Mouse (Mus musculus): ENCODE measurements around the gene Fgfr2.

Gene Fgfr2

DNA sequence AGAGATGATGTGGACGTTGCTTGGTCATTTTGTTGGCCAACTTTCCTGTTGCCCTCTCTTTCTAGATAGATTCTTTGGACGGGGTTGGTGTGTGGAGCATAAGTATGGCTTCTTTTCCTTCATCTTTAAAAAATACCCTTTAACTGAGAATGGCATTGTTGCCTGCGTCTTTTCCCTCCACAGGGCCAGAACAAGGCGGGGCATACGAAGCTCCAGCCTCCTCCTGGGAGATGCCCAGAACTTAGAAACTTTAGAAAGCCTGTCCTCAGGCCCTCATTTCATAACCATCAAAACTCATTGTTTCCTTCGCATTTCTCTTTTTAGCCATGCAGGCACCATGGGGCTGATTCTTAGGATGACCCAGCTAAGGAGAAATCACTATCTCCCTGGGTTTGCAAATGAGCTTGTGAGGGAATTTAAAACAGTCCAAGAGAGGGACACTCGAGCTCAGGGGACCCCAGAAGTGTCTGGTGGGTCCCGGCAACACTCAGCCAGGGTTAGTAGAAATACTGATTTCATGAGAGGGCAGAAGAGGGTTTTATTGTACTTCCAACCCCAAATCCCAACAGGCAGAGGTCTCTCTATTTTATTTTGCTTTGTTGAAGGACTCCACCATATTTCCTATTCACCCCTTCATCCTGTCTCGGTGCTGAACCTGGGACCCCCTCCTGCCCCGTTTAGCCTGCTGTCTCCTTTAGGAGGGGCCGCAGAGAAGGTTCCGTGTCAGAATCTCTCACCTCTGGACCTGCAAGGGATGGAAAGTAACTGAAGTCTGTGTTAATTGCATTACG is 2754.9 kb downstream of the Fgfr2 start:
- no peak for DNase-seq (ENCODE audit: low read depth, low spot score)

DNA sequence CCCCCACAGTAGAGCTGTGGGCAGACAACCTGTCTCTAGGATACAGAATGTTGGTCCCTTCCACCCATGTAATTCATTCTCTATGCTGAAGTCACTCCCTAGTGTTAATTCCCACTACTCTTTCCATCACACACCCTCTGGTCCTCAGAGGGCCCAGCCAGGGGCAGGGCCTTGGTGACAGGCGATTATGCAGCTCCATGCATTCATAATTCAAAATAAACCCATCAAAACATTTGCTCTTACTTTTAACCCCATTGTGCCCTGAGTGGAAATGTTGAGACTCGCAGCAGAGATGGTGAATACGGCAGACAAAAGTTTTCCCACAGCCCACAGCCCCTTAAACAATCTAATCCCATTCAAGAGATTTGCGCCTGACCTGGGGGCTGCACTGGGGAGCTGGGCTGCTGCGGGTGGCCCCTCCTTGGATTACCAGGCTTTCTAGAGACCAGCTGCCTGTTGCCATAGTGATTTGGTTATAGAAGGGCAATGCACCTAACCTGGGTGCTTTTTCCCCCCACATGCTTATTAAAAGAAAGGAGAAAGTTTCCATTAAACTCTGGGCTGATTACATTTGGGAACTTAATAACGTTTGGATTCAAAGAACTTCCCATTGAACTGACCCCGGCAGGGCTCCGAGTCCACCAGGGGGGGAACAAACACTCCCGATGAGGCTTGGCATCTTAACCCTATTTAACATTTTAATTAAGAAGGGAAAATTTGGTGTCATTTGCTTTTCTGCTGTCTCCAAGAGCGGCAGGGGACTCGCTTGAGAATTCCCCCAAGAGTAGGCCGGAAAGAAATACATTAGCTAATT is 2755.7 kb downstream of the Fgfr2 start:
- DNase-seq (ENCODE audit: low read depth, low spot score): no peak

DNA sequence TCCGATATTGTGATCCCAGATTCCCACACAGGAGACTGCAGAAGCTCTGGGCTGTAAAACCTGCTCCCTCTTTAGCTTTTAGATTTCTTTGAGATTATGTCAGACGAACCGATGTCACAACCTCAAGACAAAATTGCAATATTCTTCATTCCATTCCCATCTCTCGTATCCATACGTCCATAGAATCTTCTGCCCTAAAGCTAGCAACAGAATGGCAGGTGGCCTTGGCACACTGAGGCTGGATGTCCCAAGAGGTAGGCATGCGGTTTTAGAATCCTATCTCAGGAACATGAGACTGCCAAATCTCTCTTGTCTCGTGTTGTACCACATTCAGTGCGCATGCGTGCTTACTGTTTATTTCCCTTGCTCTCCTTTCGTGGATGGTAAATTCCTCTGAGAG is 2757.4 kb downstream of the Fgfr2 start:
- DNase-seq (ENCODE audit: low read depth, low spot score): no peak

DNA sequence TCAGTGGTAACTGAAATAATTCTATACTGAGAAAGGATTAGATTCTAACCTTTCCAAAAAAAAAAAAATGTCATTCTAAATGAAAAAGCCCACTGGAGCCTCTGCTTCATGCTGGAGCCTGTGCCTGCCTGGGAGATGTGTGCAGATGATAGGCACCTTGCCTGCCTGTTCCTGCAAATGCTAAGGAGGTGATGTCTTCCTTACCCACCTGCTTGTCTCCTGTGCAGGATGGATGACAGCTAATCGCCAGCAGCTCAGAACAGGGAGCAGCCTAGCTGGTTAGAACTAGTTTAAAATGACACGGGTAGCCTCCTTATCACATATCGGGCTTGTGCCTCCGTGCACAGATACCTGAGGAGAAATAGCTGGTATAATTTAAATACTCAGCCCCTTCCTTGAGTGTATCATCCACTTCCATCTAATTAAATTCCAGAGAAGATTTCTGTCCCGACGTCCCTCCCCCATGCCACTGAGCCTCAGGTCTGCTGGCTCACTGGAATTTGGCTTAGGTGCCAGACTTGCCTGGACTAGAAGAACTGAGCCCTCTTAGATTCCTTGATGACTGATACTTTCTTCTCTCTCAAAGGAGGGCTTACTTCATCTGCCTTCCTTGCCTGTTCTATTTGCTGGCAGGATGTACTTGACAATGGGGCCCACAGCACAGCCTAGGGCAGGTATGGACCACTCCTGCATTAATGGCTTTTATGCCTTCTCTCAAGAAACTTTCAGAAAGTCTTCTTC is 2782.6 kb downstream of the Fgfr2 start:
- DNase-seq (ENCODE audit: low read depth, low spot score): peak; percentile 21

DNA sequence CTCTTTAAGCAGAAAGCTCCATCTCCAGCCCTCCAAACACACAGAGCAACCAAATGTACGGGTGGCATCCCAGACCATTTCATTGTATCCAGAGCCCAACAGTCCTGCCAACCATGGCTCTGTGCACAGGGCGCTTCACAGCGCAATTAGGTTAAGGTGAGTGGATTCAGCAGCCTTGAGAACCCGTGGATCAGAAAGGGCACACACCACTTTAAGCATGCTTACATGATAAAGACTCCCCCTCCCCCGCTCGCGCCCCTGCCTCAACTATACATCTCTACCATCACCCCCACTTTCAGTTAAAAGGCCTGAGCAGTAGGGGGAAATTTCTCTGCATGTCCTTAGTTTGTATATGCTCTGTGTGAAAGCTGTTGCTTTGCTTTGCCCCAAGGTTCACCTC is 2785.5 kb downstream of the Fgfr2 start:
- no peak for DNase-seq (ENCODE audit: low read depth, low spot score)

DNA sequence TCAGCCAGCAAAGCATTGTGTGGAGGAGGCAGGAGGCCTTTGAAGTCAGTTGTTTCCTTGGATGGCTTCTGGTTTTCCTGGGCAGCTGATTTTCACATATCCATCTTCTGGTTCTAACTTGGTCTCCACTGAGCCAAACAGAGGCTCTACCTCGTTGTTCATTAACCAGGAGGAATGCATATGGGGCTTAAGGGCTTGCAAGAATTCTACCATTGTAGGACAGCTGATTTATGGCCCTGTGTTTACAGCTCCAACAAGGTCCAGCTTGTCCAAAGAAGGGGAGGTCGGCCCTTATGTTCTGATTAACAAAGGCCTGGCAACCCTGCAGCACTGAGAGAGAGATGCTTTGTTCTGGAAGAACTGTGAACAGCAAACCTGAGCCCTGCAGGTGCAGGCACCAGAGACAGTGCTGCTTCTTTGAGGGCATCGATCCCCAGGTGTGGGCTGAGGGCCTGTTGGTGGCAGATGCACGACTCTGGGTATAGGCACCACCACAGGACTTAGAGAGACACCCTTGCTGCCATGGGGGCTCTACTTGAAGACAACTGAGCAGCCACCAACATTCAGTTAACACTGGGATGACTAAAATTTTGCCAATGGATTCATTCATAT is 2787.6 kb downstream of the Fgfr2 start:
- peak; percentile 44 for DNase-seq (ENCODE audit: low read depth, low spot score)

DNA sequence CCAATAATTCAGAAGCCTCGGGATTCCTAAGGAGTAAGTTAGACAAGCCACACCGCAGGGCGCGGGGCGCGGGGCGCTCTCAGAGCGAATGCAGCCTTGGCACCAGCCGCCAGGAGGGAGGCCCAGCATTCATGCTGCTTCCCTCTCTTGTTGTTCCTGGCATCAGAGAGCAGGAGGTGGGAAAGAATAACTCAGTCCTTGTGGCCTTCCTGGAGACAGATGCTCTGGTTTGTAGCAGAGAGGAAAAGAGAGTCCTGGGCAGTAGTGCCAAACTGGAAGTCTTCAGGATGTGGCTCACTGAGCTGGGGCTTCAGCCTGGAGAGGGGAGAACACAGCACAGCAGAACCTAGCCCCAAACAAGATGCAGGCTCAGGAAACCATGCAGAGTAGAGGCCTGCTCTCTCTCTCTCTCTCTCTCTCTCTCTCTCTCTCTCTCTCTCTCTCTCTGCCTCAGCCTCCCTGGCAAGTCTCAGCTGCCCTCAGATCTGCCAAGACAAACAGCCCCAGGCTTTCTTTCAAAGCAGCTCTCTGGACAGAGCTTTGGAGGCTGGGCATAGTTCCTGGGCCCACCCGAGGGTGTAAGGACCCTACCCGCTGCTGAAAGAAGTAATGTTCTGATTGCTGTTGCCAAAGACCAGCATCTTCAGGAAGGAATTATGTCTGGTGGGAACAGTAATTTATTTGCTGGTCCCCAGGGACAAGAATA is 2790.5 kb downstream of the Fgfr2 start:
- no peak for DNase-seq (ENCODE audit: low read depth, low spot score)

DNA sequence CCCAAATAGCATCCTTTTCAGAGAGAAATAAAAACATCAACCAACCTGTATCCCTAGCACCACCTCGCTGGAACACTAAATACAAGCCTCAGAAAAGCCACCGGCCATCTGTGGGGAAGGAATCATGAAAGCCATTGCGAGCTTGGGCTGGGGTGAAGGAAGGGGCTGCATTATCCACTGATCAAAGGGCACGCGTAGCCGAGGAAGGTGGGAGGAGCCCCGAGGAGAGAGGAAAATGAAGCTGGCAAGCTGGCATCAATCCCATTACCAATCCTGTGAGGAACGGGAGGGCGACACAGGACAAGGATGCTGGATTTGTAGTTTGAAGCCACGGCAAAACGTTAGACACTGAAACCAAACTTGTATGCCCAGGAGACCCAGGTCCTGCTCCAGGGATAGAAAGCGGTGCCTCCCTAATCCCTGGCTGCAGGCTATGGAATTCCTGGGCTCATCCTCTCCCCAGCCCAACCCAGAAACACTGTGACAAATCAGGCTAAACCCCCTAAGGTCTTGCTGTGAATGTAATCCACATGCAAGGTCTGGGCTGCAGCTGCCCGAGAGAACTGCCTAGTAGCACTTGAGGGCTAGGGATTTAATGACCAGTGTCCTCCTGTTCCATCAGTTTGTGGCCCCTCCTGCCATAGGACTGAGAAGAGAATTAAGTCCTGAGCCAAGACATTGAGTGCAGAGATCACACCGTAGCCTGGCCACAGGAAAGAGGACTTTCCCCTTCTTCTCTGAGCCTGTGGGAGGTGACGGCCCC is 2795.4 kb downstream of the Fgfr2 start:
- DNase-seq (ENCODE audit: low read depth, low spot score): peak; percentile 17

DNA sequence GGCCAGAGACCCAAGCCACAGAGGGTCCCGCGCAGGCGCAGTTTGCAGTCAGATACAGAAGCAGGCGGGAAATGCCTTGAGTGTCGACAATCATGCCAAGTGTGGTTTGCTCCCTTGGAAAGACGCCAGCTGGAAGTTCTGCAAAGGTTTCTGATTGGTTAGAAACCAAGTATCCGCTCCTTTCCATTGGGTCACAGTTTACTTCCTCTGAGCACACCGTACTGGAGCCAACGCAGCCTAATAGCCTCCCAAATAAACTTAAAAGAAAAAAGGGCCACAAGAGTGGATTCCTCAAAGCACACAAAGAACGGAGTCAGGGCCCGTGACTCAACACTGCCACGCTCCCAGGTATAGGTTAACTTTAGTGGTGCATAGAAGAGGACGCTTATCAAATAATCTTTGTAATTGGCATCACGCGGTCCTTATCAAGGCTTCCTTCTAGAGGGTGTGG is 2797.1 kb downstream of the Fgfr2 start:
- no peak for DNase-seq (ENCODE audit: low read depth, low spot score)

DNA sequence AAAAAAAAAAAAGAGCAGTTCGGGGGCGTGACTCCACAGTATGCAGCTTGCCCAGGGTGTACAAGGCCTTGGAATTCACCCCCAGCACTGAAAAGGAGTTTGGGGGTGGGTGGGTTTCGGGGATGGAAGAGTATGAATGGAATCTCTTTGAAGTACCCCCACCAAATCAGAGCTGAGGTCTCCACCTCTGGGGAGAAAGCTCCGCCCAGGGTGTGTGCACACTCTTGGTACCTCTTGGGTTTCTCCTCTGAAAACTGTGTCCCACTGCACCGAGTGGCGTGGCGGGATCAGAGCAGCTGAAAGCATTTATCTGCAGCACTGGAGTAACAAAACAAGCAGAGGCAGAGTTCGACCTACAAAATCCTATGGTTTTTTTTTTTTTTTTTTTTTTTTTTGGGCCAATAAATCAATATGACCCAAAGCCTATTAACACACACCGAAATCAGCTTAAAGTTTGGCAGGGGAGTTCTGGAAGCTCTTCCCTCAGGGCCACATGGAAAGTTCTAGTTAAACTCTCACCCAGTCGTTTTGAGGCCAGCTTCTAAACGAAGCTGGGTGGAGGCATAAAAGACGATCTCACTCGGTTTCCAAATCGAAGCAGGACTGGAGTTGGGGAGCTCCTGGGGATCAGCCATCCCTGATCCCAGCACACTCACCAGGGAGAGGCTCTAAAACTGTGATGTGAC is 2798.3 kb downstream of the Fgfr2 start:
- peak; percentile 25 for DNase-seq (ENCODE audit: low read depth, low spot score)

DNA sequence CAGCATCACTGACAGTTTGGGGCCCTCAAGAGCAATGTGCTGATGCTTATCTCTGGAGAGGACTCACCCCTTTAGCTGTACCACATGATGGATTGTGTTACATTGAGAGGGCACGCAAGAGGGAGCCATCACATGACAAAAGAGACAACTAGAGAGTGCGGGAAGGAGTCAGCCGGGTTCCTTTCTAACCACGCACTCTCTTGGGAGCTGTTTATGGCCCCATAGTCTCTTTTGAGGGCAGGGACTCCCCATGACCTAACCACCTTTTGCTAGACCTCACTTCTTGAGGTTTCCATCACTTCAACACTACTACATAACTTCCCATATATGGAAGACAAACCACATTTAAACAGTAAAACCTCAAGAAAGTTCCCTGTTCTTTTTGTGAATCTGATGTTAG is 2799.4 kb downstream of the Fgfr2 start:
- DNase-seq (ENCODE audit: low read depth, low spot score): no peak

DNA sequence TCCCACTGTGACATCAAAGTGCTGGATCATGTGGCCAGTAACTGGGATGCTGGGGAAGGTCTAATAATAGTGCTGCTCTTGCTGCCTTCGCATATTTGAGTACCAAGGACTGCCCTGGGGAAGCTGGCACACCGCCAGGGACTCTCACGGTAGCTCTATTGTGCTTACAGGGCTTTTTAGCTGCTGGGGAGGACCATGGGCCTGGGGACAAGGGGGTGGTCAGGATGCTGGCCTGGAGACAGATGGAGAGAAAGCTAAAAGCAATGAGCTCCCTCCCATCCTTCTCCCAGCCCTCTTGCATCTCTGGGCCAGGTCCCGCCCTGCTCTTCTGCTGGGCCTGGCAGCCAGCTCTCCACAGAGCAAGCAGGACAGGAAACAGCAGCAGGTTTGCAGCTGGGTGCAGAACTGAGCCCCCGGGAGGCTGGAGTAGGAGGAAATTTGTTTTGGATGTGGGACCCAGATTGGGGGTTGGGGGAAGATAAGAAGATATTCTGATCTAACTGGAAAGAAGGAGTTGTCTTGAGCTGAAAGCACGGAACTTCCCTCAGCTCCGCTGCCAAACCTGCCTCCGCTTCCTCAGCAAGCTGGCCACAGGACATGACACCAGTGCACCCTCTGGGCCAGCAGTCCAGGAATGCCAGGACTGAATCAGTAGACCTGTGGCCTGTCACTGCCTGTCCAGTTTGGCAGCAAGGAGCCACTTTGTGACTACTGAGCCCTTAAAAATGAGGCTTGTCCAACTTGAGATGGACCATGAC is 2803.2 kb downstream of the Fgfr2 start:
- DNase-seq (ENCODE audit: low read depth, low spot score): peak; percentile 53

DNA sequence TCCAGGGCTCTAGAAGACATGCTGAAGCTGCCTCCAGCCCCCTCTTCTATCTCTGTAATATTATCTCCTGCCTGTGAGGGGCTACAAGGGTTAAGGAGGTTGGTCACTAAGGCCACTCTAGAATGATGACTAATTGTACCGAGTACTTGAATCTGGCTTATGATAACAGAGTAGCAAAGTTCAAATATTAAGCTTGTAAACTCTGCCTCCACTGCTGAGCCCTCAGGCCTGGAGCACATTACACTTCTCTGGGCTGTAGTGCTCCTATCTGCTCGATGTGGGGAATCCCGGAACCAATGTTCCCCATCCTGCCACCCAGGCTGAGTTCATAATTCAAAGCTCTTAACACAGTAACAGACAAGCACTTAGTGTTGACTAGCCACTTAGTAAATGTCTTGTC is 2806.9 kb downstream of the Fgfr2 start:
- DNase-seq (ENCODE audit: low read depth, low spot score): no peak

DNA sequence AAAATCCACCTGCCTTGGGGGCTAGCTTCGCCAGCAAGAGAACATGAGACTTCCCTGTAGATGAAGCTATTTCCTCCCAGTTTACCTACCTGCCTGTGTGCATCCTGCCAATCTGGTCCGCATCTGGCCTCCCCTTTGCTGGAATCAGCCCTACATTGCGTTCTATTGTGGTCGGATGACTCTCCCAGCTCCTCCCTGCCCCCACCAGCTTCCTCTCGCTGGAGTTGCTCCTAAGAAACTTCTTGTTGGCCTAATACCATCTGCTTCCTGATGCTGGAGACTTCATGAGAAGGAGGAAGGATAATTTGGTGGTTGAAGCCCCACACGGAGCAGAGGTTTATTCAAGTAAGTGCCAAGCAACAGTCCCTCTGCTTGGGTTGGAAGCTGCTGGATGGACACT is 2807.9 kb downstream of the Fgfr2 start:
- DNase-seq (ENCODE audit: low read depth, low spot score): no peak

DNA sequence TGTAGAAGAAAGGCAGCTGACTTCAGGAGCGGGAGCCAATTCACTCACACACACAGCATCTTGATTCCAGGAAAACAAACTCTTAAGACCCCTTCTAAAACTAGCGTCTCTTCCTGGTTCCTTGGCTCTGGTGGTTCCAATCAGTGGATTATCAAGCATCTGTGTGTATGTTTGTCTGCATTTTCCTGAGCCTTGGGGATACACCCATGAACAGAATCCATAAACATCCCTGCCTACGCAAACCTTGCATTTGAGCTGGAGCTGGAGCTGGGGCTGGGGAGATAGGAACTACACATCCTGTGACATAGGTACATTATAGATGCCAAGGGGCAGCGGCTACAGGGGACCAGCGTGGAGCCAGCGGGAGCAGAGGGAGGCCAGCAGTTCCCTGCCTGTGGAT is 2808.5 kb downstream of the Fgfr2 start:
- no peak for DNase-seq (ENCODE audit: low read depth, low spot score)

DNA sequence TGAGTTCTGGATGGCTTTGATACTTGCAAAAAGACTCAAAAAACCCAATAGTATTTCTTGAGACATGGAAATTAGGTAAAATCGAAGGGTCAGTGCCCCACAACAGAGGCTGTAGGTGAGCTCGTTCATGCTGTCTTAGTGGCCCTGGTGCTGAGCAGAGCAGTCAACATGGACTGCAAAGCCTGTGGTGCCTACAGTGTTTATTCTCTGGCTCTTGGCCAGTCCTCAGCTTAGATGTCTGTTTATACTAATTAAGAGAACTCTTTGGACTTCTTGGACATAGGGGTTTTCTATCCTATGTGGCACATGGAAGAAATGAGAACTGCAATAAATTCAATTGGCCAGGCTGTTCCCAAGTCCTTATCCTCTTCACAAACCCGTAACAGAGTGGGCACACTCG is 2811.8 kb downstream of the Fgfr2 start:
- DNase-seq (ENCODE audit: low read depth, low spot score): no peak

DNA sequence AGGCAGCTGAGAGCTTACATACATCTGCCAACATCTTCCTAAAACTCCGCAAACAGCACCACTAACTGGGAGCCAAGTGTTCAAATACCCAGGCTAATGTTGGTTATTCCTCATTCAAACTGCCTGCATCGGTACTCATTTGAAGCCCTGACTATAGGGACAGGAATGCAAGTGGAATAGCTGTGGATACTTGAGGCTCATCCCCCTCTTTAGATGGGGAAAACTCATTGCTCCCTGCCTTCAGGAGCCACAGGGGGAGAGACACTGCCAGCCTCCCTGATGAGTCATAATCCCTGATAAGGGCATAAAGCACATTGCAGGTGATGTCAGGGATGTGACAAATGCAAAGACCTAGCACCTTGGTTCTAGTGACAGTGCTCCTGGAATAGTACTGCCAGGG is 2814.0 kb downstream of the Fgfr2 start:
- no peak for DNase-seq (ENCODE audit: low read depth, low spot score)

DNA sequence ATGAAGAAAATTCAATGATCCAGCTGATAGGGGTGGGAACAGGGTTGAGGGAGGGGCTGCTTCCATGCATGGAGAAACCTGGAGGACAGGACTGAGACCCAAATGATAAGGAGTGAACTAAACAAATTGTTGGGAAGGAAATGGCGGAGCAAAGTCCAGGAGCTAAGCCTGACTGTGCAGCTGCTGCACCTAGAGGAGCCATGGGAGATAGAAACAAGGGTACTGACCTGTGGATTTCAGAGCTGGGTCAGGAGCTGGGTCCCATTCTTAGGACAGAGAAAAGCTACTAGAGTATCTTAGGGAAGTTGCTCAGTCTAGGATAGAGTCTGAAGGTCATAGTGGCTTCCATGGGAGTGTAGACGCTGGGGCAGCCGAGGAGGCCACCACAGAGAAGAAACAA is 2816.1 kb downstream of the Fgfr2 start:
- no peak for DNase-seq (ENCODE audit: low read depth, low spot score)

DNA sequence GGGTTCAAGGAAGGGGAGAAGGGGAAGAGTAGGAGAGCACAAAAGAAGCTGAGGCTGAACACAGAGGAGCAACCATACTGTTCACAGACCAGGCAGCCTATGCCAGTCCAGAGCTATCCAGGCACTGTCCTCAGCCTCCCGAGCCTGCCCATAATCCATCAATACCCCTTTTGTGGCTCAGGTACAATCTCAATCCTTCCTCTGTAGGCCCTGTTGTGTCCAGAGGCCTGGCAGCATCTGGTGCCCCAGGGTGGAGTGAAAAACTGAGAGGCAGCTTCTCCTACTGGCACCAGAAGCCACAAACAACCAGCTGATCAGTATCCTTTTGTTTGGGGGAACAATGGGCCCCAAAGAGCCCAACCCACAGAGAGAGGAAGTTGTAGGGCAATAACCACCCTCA is 2818.5 kb downstream of the Fgfr2 start:
- no peak for DNase-seq (ENCODE audit: low read depth, low spot score)
